Mouse (Mus musculus) heart, postnatal 0 days (tissue): ENCODE results near the gene Lrrc1.

Experiments used
- CTCF ChIP-seq: IDR thresholded peaks from 2 replicates; pipeline ENCODE4 v1.5.1; 2016; ENCODE audit warnings: antibody characterized with exemption, control low read depth, low read depth
- EP300 ChIP-seq: IDR thresholded peaks from 2 replicates; pipeline ENCODE4 v1.6.1; 2016; ENCODE audit warnings: antibody characterized with exemption, low read depth

DNA sequence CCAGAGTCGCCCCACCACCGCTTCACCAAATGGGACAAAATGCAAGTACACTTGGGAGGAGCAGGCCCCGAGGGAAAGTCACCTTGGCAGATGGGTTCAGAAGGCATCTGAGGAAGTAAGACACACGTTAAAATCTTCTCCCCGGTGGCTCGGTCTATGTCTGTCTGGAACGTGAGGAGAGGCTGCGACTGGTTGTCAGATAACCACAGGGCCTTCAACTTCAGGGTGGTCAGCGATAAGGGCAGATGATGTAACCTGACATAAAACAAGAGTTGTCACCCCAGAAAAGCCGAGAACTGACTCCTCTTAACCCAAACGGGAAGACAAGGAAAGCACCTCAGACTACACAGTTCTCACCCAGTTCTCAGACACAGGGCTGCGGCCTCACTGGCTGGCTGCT lies 109.7 kb downstream of the Lrrc1 start:
- TF ChIP-seq EP300 (no peak), CTCF (no peak)
